Mouse (Mus musculus): Measurements from ENCODE around the gene Tmem215. TPM values are rescaled to one million over a fixed set of nuclear protein-coding genes. Genes with fewer than 3 reads are reported as not detected.

The Tmem215 gene
- polyA plus RNA-seq (2015; fragmentation: Nextera tagmentation; extraction: Ambion mirVana) = 0.44 and 0.59 TPM in 2 replicates

GRCm38 (mm10) chr4:40471880-40472279 lies at the start of gene Tmem215:
Tmem215 (plus strand) TSS chr4:40472180.
- Histone ChIP-seq H3K36me3 (no peaks in the 10 kb centered on the region), H3K4me2 (peak within 1 kb of the TSS; percentile 87), H3K27me3 (peaks cover 46% of the 10 kb centered on the region), H3K4me3 (peak within 1 kb of the TSS; percentile 51), H3K27ac (no peak within 1 kb of the TSS), H3K9me3 (no peaks in the 10 kb centered on the region), H3K4me1 (peaks cover 13% of the 10 kb centered on the region), H3K9ac (peak within 1 kb of the TSS; percentile 59)
- ATAC-seq (ENCODE audit: insufficient number of reproducible peaks, insufficient read depth, low FRiP score, low TSS enrichment, low read depth) = no peak
- WGBS = 70% methylated on average over 10 of the region's 10 CpGs

- H3K4me1 ChIP-seq = no peaks in the 10 kb centered on the region
- no peaks in the 10 kb centered on the region for H3K36me3 ChIP-seq
- ATAC-seq (ENCODE audit: insufficient number of reproducible peaks, insufficient read depth, low FRiP score, low TSS enrichment, low read depth) = no peak
- no peak overlapping the region for H3K4me3 ChIP-seq
- peaks cover 7% of the 10 kb centered on the region; the same call in 1 of the 2 replicates for H3K9me3 ChIP-seq
- H3K9ac ChIP-seq = no peak overlapping the region
- H3K27ac ChIP-seq = no peak overlapping the region
- H3K4me2 ChIP-seq = no peak overlapping the region
- no peaks in the 10 kb centered on the region for H3K27me3 ChIP-seq
- WGBS = 87% methylated on average over 5 of the region's 5 CpGs
Observed at GRCm38 (mm10) chr4:40431916-40432315, 40.1 kb upstream of the Tmem215 start.

- H3K9ac ChIP-seq = no peak overlapping the region
- no peak overlapping the region for H3K4me3 ChIP-seq
- no peaks in the 10 kb centered on the region for H3K4me1 ChIP-seq
- H3K27ac ChIP-seq = no peak overlapping the region
- no peak for ATAC-seq (ENCODE audit: insufficient number of reproducible peaks, insufficient read depth, low FRiP score, low TSS enrichment, low read depth)
- no peak overlapping the region for H3K4me2 ChIP-seq
- peaks cover 7% of the 10 kb centered on the region; the same call in 1 of the 2 replicates for H3K9me3 ChIP-seq
- WGBS = 77% methylated on average over 3 of the region's 3 CpGs
- no peaks in the 10 kb centered on the region for H3K36me3 ChIP-seq
- H3K27me3 ChIP-seq = no peaks in the 10 kb centered on the region
Observed at GRCm38 (mm10) chr4:40433379-40433778, 38.6 kb upstream of the Tmem215 start.

DNA sequence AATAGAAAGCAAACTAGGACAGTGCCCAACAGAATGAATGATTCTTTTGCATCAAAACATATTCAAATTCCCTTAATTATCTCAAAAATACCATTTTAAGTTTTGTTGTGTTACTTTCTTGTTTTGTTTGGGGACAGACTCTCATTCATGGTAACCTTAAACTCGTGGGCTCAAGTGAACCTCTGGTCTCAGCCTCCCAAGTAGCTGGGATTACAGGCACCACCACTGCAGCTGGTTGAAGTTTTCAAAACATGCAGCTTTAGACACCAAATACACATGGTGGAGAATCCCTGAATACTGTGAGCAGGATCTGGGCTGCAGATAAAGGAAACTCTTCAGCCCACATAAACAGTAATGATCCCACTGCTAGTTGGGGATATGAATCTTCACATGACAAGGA lies 37.6 kb upstream of the Tmem215 start:
- no peak overlapping the region for H3K9ac ChIP-seq
- WGBS = 56% methylated on average over 1 of the region's 1 CpGs
- H3K4me2 ChIP-seq = no peak overlapping the region
- H3K27ac ChIP-seq = no peak overlapping the region
- peaks cover 7% of the 10 kb centered on the region; the same call in 1 of the 2 replicates for H3K9me3 ChIP-seq
- H3K27me3 ChIP-seq = no peaks in the 10 kb centered on the region
- H3K4me3 ChIP-seq = no peak overlapping the region
- H3K4me1 ChIP-seq = no peaks in the 10 kb centered on the region
- no peak for ATAC-seq (ENCODE audit: insufficient number of reproducible peaks, insufficient read depth, low FRiP score, low TSS enrichment, low read depth)
- H3K36me3 ChIP-seq = no peaks in the 10 kb centered on the region

DNA sequence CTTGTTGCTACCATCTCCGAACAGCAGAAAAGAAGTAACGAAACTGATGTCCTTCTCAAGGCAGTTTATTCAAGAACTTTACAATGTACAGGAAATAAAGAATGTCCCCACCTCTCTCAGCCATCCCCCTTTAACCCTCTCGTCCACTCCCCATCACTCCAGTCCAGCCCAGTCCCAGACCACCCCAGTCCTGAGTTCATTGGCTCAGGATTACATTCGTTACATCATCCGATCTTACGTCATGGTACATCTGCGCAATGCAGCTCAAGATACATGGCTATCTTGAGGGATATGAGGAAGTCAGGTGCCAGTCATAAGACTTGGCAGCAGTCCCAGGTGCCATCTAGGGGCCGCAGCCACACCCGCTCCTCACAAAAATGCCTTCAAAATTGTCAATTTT lies 28.4 kb upstream of the Tmem215 start:
- Histone ChIP-seq H3K4me1 (no peaks in the 10 kb centered on the region), H3K9ac (no peak overlapping the region), H3K27ac (no peak overlapping the region), H3K36me3 (no peaks in the 10 kb centered on the region), H3K4me3 (no peak overlapping the region), H3K27me3 (no peaks in the 10 kb centered on the region), H3K9me3 (no peaks in the 10 kb centered on the region), H3K4me2 (no peak overlapping the region)
- no peak for ATAC-seq (ENCODE audit: insufficient number of reproducible peaks, insufficient read depth, low FRiP score, low TSS enrichment, low read depth)
- 91% methylated on average over 9 of the region's 9 CpGs for WGBS

DNA sequence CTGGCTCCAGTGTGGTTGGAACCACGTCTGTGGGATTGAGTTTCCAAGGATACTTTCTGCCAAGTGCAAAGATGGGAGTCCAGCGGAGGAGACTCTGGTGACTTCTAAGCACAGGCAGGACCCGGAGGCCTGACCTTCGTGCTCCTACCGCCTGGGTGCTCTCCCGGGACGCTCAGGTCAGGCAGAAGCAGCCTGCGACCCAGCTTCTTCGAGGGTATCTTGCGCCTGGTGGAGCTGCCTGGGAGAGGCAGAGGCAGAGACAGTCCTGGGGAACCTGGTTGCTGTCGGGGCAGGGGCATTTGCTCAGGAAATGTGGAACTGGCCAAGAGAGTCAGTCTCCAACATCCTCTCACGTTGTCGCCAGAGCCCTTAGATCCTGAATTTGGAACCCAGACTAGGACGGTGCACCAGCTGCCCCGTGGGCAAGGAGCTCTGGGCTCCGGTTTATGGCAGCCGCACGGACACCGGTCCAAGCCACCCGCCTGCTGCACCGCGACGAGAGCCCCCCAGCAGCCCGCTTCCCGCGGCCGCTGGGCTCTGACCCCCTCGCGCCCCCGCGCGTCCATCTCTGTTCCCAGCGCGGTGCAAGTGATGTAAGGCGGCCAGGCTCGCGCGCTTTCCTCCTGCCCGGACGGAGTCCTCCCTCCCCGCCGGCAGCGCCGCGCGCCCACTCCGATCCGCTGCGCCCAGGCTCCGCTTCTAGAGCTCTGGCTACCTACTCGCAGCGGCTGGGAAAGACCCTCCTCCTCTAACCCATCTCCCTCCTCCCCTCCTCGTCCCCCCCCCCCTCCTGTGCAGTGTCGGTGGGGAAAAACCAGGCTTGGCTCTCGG lies 935 bp downstream of the Tmem215 start:
- peaks cover 13% of the 10 kb centered on the region for H3K4me1 ChIP-seq
- H3K9me3 ChIP-seq = no peaks in the 10 kb centered on the region
- no peaks in the 10 kb centered on the region for H3K36me3 ChIP-seq
- H3K9ac ChIP-seq = peak overlapping the region; percentile 59
- peak overlapping the region; percentile 87 for H3K4me2 ChIP-seq
- peak; percentile 43; the same call in 1 of the 2 replicates for ATAC-seq (ENCODE audit: insufficient number of reproducible peaks, insufficient read depth, low FRiP score, low TSS enrichment, low read depth)
- H3K27ac ChIP-seq = no peak overlapping the region
- peaks cover 46% of the 10 kb centered on the region for H3K27me3 ChIP-seq
- peak overlapping the region; percentile 51 for H3K4me3 ChIP-seq
- WGBS = 4% methylated on average over 49 of the region's 55 CpGs

GRCm38 (mm10) chr4:40473911-40474310 lies 1.9 kb downstream of the Tmem215 start:
- ATAC-seq (ENCODE audit: insufficient number of reproducible peaks, insufficient read depth, low FRiP score, low TSS enrichment, low read depth) = no peak
- Histone ChIP-seq H3K27ac (no peak overlapping the region), H3K9me3 (no peaks in the 10 kb centered on the region), H3K27me3 (peaks cover 46% of the 10 kb centered on the region), H3K4me2 (no peak overlapping the region), H3K4me1 (peaks cover 13% of the 10 kb centered on the region), H3K9ac (no peak overlapping the region), H3K36me3 (no peaks in the 10 kb centered on the region), H3K4me3 (no peak overlapping the region)
- WGBS = 72% methylated on average over 9 of the region's 9 CpGs

- H3K36me3 ChIP-seq = no peaks in the 10 kb centered on the region
- peaks cover 1% of the 10 kb centered on the region for H3K4me1 ChIP-seq
- WGBS = 81% methylated on average over 5 of the region's 5 CpGs
Observed at GRCm38 (mm10) chr4:40477963-40478362, 6.0 kb downstream of the Tmem215 start.

GRCm38 (mm10) chr4:40486546-40486945 lies 14.6 kb downstream of the Tmem215 start:
- ATAC-seq (ENCODE audit: insufficient number of reproducible peaks, insufficient read depth, low FRiP score, low TSS enrichment, low read depth) = no peak
- Histone ChIP-seq H3K4me1 (no peaks in the 10 kb centered on the region), H3K27ac (no peak overlapping the region), H3K9ac (no peak overlapping the region), H3K4me2 (no peak overlapping the region), H3K4me3 (no peak overlapping the region), H3K36me3 (no peaks in the 10 kb centered on the region), H3K9me3 (no peaks in the 10 kb centered on the region), H3K27me3 (no peaks in the 10 kb centered on the region)
- WGBS = 67% methylated on average over 6 of the region's 6 CpGs

More at GRCm38 (mm10) chr4:40477963-40478362, 6.0 kb downstream of the Tmem215 start:
- peaks cover 18% of the 10 kb centered on the region for H3K27me3 ChIP-seq
- H3K4me3 ChIP-seq = no peak overlapping the region
- H3K4me2 ChIP-seq = no peak overlapping the region
- no peaks in the 10 kb centered on the region for H3K9me3 ChIP-seq
- no peak overlapping the region for H3K9ac ChIP-seq
- ATAC-seq (ENCODE audit: insufficient number of reproducible peaks, insufficient read depth, low FRiP score, low TSS enrichment, low read depth) = no peak
- H3K27ac ChIP-seq = no peak overlapping the region

GRCm38 (mm10) chr4:40491731-40492130 lies 19.8 kb downstream of the Tmem215 start:
- H3K4me1 ChIP-seq = no peaks in the 10 kb centered on the region
- ATAC-seq (ENCODE audit: insufficient number of reproducible peaks, insufficient read depth, low FRiP score, low TSS enrichment, low read depth) = no peak
- no peaks in the 10 kb centered on the region for H3K27me3 ChIP-seq
- H3K9ac ChIP-seq = no peak overlapping the region
- H3K27ac ChIP-seq = no peak overlapping the region
- no peak overlapping the region for H3K4me2 ChIP-seq
- WGBS = 87% methylated on average over 8 of the region's 8 CpGs
- no peak overlapping the region for H3K4me3 ChIP-seq
- no peaks in the 10 kb centered on the region for H3K36me3 ChIP-seq
- no peaks in the 10 kb centered on the region for H3K9me3 ChIP-seq

DNA sequence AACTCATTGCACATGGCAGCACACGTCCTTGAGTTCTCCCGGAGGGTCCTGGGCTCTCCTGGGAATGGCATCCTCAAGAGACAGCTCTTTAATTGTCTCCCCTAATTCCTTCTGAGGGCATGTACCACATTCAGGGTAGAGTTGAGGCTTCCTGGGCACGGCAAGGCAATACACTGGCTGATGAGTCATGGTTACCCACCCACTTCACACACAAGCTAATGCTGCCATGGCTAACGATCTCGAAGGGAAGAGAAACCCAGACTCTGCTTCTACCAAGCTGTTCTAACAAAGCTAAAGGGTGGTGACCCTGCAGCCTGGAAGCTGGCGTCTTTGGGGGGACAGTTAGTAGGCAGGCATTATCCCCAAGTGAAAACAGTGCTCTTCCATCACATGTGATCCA lies 24.4 kb downstream of the Tmem215 start:
- Histone ChIP-seq H3K9me3 (no peaks in the 10 kb centered on the region), H3K4me1 (no peaks in the 10 kb centered on the region), H3K9ac (no peak overlapping the region), H3K4me3 (no peak overlapping the region), H3K4me2 (no peak overlapping the region), H3K27ac (no peak overlapping the region), H3K27me3 (no peaks in the 10 kb centered on the region), H3K36me3 (no peaks in the 10 kb centered on the region)
- ATAC-seq (ENCODE audit: insufficient number of reproducible peaks, insufficient read depth, low FRiP score, low TSS enrichment, low read depth) = no peak
- WGBS = 80% methylated on average over 6 of the region's 6 CpGs

- no peak for ATAC-seq (ENCODE audit: insufficient number of reproducible peaks, insufficient read depth, low FRiP score, low TSS enrichment, low read depth)
- Histone ChIP-seq H3K36me3 (no peaks in the 10 kb centered on the region), H3K4me1 (no peaks in the 10 kb centered on the region), H3K9me3 (no peaks in the 10 kb centered on the region), H3K27me3 (no peaks in the 10 kb centered on the region), H3K4me3 (no peak overlapping the region), H3K9ac (no peak overlapping the region), H3K27ac (no peak overlapping the region), H3K4me2 (no peak overlapping the region)
- 92% methylated on average over 5 of the region's 5 CpGs for WGBS
Observed at GRCm38 (mm10) chr4:40496828-40497227, 24.8 kb downstream of the Tmem215 start.

Data from embryonic facial prominence, embryonic 13.5 days (tissue).